30 mouse cellular contexts compared by ENCODE assay signal in genomic region chr16:45495326-45495725, GRCm38 (mm10). TPM values are rescaled to one million over a fixed set of nuclear protein-coding genes. Genes with fewer than 3 reads are reported as not detected.
"Had no signal": no experiment of that assay in that cellular context is flagged by ENCODE, and none has a peak within 500 bp of the region (broad histone marks: within the 10 kb centered on the region; RNA-seq: fewer than 3 reads in every experiment).

No protein-coding gene starts in this region.

- H3K4me1 ChIP-seq: limb, embryonic 10.5 days; limb, embryonic 13.5 days; liver, embryonic 12.5 days; liver, embryonic 15.5 days; midbrain, embryonic 12.5 days; midbrain, embryonic 15.5 days; neural tube, embryonic 12.5 days; neural tube, embryonic 15.5 days had no signal

- H3K27me3 ChIP-seq: limb, embryonic 13.5 days; liver, embryonic 12.5 days; liver, embryonic 15.5 days; midbrain, embryonic 12.5 days; midbrain, embryonic 15.5 days; neural tube, embryonic 12.5 days; neural tube, embryonic 15.5 days had no signal

- H3K27ac ChIP-seq: kidney, postnatal 0 days; layer of hippocampus, adult 2 months; limb, embryonic 10.5 days; limb, embryonic 13.5 days; liver, embryonic 12.5 days; liver, embryonic 15.5 days; macrophage; midbrain, embryonic 12.5 days; midbrain, embryonic 15.5 days; neural tube, embryonic 12.5 days; neural tube, embryonic 15.5 days; stomach, postnatal 0 days had no signal

- H3K4me2 ChIP-seq: limb, embryonic 13.5 days; liver, embryonic 12.5 days; liver, embryonic 15.5 days; midbrain, embryonic 12.5 days; midbrain, embryonic 15.5 days; neural tube, embryonic 12.5 days; neural tube, embryonic 15.5 days had no signal

- H3K9ac ChIP-seq: limb, embryonic 13.5 days; liver, embryonic 12.5 days; liver, embryonic 15.5 days; midbrain, embryonic 12.5 days; midbrain, embryonic 15.5 days; neural tube, embryonic 12.5 days; neural tube, embryonic 15.5 days had no signal

- H3K4me3 ChIP-seq: layer of hippocampus, adult 2 months; limb, embryonic 10.5 days; limb, embryonic 13.5 days; liver, embryonic 12.5 days; liver, embryonic 15.5 days; midbrain, embryonic 12.5 days; midbrain, embryonic 15.5 days; neural tube, embryonic 12.5 days; neural tube, embryonic 15.5 days had no signal

- DNase-seq: layer of hippocampus, adult 9-11 months; liver; lung, adult 18-20 months; lung, postnatal 14 days; right cerebral cortex, adult 18-20 months; right cerebral cortex, postnatal 14 days; right cerebral cortex, postnatal 4 days; thymus, adult 18-20 months; thymus, postnatal 36 days had no signal

- H3K9me3 ChIP-seq: limb, embryonic 10.5 days; limb, embryonic 13.5 days; liver, embryonic 12.5 days; liver, embryonic 15.5 days; midbrain, embryonic 12.5 days; midbrain, embryonic 15.5 days; neural tube, embryonic 12.5 days; neural tube, embryonic 15.5 days had no signal

- H3K36me3 ChIP-seq: limb, embryonic 10.5 days; limb, embryonic 13.5 days; liver, embryonic 12.5 days; liver, embryonic 15.5 days; midbrain, embryonic 12.5 days; midbrain, embryonic 15.5 days; neural tube, embryonic 12.5 days; neural tube, embryonic 15.5 days had no signal

- ATAC-seq: intestine, embryonic 16.5 days; liver, embryonic 12.5 days; midbrain, embryonic 15.5 days had no signal

RNA-seq across cellular contexts. Expression of gene Gm609, which starts 2.6 kb away (rescaled TPM):
- total RNA-seq: megakaryocyte, adult 5-6 weeks had no signal
- polyA plus RNA-seq: limb, embryonic 10.5 days; limb, embryonic 13.5 days; liver, embryonic 12.5 days; liver, embryonic 15.5 days; lung, embryonic 16.5 days; macrophage; midbrain, embryonic 12.5 days; midbrain, embryonic 15.5 days; neural tube, embryonic 12.5 days; neural tube, embryonic 15.5 days had no signal

RNA-seq across cellular contexts. Expression of gene Gm17783, which starts 36.5 kb away (rescaled TPM):
- total RNA-seq: layer of hippocampus, adult 2 months; layer of hippocampus, postnatal 25 days; left cerebral cortex, adult 18-20 months; left cerebral cortex, postnatal 25 days; megakaryocyte, adult 5-6 weeks had no signal
- polyA plus RNA-seq: limb, embryonic 10.5 days; limb, embryonic 13.5 days; liver, embryonic 12.5 days; liver, embryonic 15.5 days; macrophage; midbrain, embryonic 12.5 days; midbrain, embryonic 15.5 days; neural tube, embryonic 12.5 days; neural tube, embryonic 15.5 days; urinary bladder, adult 2 months had no signal

RNA-seq across cellular contexts. Expression of gene Slc9c1, which starts 39.8 kb away (rescaled TPM):
- total RNA-seq: layer of hippocampus, adult 2 months; layer of hippocampus, postnatal 25 days; left cerebral cortex, adult 18-20 months; left cerebral cortex, postnatal 25 days; megakaryocyte, adult 5-6 weeks had no signal
- polyA plus RNA-seq: intestine, embryonic 16.5 days; kidney, postnatal 0 days; large intestine, adult 2 months; limb, embryonic 10.5 days; limb, embryonic 13.5 days; liver, embryonic 12.5 days; liver, embryonic 15.5 days; lung, embryonic 16.5 days; macrophage; midbrain, embryonic 12.5 days; midbrain, embryonic 15.5 days; neural tube, embryonic 12.5 days; neural tube, embryonic 15.5 days; stomach, embryonic 14.5 days; stomach, postnatal 0 days; urinary bladder, adult 2 months had no signal
